Mouse (Mus musculus) left cerebral cortex, postnatal 4 days (tissue): ENCODE data around the gene Gcgr. TPM values are rescaled to one million over a fixed set of nuclear protein-coding genes. Genes with fewer than 3 reads are reported as not detected.
"Not testable (repeated sequence)": the region's sequence is repeated elsewhere in the genome, so short reads cannot be mapped to it uniquely, and the experiment has no call there.

Source experiments
- DNase-seq: peaks from one replicate; pipeline ENCODE4 v3.0.0-alpha.2; 2022
- intact Hi-C: fragments of 180-260 bp; cut with DNase I; formaldehyde crosslinking; loops from one replicate; pipeline ENCODE4 v1.15.1; 2025
- total RNA-seq, 2 experiments: library from RNA; stranded (reverse); gene quantifications; 2 replicates each; pipeline ENCODE4 v1.2.3; 2021

Gcgr gene
- total RNA-seq, 2 experiments from 2014 or later, result 0.18 TPM; not detected in 1

GRCm38 (mm10) chr11:120505661-120506060 is 24.8 kb upstream of the Gcgr start:
- intact Hi-C loops, result no loop called here
- no peak for DNase-seq

DNA sequence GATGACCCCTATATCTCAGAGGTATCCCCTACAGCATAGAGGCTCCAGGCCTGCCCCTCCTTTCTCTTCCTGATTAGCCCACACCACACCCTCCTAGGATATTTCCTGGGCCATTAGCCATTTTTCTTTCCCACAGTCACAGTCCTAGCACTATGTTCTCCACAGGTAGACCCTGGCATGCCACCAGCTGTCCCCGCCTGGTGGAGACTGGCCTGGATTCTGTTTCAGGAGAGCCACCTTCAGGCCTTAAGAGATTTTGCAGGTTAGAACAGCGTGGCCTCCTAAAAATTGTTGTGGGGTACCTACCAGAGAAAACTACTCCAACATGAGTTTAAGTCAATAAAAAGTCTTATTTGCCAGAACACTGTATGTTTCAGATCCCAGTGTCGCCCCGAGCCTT is 23.6 kb upstream of the Gcgr start:
- intact Hi-C loops, result no loop called here
- DNase-seq, result no peak

DNA sequence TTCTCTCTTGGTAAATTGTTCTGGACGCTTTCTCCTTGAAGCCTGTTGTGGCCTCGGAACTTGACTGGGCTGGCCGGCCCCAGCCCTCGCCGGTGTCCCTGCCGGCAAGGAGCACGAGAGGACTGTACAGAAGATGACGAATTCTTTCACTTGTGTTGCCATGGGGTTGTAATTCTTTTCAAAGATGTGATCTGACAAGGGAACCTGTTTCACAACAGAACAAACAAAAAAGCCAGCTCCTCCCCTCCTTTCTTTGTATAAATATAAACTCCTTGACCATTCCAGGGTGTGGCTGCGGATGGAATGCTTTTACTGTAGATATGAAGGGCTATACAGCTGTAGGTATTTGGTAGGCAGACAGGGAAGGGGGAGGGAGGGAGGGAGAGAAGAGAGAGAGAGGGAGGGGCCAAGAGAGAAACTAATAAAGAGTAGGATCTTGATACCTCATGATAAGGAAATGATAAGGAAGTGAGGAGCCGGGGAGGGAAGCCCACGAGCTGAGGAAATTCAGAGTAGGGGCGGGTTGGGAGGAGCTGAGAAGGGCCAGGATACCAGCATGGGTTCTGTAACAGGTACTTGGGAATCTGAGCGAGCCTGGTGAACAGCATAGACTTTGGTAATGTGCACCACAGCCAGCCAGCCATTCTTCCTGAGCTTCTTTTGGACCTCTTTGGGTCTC is 22.7 kb upstream of the Gcgr start:
- intact Hi-C loops, result no loop called here
- no peak for DNase-seq

DNA sequence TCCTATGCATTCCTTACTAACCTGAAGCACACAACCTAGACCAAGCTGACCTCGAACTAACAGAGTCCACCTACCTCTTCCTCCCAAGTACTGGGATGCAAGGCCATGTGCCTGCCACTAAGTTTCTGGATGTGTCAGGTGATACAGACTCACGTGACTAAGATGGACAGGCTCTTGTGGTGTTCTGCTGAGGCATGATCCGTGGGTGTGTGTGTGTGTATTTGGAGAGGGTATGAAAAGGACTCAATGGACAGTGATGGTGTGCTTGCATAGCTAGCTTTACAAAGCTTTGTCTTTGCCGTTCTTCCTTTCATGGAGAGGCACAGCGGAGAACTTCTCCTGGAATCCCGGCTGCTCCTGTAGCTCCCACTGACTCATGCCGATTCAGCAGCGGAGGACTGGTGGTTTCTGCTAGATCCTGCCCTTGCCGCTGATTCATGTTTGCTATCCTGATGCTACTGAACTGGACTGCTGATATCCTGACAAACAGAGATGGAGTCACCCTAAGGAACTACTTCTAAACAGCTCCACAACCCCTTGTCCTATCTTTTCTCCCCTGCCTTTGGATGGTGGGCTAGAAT is 22.1 kb upstream of the Gcgr start:
- intact Hi-C loops, result no loop called here
- no peak for DNase-seq

GRCm38 (mm10) chr11:120509940-120510339 is 20.6 kb upstream of the Gcgr start:
- intact Hi-C loops, result no loop called here
- DNase-seq, result no peak

DNA sequence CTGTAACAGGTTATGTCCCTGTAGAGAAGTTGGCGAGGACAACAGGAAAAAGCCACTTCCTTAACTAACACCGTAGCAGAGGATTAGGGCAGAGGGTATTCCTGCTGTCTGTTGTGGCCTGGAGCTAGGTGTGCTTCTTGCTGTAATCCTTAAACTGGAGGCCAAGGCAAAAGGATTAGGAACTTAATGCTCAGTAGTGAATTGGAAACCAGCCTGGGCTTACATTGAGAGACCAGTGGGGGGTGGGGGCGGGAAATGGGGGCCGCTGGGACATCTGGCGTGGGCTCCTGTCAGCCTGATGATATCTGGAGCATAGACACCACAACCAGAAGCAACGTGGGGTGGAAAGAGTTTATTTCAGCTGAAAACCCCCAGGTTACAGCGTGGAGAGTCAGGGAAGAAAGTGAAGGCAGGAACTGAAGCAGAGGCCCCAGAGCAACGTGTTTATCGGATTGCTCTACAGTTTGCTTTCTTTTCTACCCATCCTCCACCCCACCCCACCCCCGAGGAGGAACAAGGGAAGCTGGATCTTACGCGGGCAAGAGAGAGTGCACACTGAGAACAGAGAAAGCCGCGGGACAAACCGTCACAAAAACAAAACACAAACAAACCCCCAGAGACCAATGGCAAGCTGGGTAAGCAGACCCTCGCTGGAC is 20.0 kb upstream of the Gcgr start:
- intact Hi-C loops, result no loop called here
- no peak for DNase-seq

DNA sequence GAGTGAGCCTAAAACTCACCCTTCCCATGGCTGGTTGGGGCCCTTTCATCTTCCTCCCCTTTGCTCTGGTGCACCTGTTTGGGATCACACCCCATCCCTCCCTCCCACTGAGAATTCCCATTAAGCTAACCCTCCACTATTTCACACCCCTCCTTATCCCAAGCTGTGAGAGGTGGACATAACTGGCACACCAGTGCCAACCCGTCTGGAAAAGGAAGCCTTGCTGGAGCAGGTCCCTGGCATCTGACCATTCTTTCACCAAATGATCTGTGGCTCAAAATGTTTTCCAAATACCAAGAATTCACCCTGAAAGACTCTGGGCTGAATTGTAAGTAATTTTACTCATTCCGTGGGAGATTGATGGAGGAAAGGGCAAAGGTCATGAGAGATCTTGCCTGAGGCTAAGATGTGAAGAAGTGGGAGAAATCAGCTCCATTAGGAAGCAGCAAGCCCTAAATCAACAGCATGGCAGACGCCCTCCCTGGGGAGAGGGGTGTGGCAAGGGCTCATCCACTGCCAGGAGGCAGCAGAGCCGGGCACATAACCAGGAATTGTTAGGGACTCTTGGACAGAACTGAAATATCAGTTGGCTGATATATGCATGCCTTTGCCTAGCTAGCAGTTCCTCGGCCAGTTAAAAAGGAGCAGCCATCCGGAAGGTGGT is 17.6 kb upstream of the Gcgr start:
- intact Hi-C loops, result no loop called here
- peak; percentile 79 for DNase-seq

DNA sequence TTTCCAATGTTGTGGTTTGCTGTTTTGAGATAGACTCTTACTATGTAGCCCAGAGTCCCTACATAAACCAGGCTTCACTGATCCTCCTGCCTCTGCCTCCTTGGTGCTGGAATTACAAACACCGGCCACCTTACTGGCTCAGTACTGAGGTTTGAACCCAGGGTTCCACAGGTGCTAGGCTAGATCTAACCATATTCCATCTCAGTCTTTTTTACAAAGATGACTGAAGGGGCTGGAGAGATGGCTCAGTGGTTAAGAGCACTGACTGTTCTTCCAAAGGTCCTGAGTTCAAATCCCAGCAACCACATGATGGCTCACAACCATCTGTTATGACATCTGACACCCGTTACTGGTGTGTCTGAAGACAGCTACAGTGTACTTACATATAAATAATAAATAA is 16.2 kb upstream of the Gcgr start:
- intact Hi-C loops, DNase-seq: not testable (repeated sequence)

- peak; percentile 87 for DNase-seq
- intact Hi-C loops, result loop anchor here (5.0 kb wide), 1 partner anchor 52 kb away; no protein-coding TSS in a partner anchor
Measured at GRCm38 (mm10) chr11:120515611-120516010, 14.9 kb upstream of the Gcgr start.

DNA sequence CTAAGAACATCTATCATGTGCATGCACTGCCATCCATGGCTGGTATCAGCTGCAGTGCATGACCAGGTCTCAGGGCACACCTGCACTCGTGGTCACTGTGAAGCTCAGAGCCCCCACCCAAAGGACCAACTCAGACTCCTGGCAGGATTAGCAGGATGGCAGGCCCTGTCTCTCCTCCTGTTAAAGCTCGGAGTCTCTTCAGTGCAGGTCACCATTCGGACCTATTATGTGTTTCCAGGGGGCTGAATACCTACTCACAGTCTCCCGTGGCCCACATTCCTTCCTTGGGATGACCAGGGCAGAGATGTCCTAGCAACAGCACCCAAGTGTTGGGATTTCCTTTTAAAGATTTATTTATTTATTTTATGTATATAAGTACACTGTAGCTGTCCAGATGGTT is 13.4 kb upstream of the Gcgr start:
- intact Hi-C loops, result loop anchor here (5.0 kb wide), 1 partner anchor 50 kb away; no protein-coding TSS in a partner anchor
- DNase-seq, result no peak

DNA sequence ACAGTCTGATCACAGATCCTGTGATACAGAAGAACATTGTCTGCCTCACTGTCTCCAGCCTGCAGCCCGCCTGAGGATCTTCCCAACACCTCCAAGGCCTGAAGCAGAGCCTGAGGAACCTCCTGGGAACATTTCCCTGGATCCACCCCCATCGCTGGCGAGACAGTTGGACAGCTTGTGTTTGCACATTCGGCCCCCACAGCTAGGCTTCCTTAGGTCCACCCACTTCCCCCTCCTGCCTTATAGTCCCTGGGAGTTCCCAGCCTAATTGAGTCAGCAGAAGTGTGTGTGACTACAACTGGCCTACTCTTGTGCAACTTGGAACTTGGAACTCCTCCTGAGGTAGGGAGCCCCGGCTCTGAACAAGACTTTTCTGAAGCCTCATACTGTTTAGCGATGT is 12.5 kb upstream of the Gcgr start:
- no peak for DNase-seq
- intact Hi-C loops, result loop anchor here (5.0 kb wide), 1 partner anchor 49 kb away; no protein-coding TSS in a partner anchor

DNA sequence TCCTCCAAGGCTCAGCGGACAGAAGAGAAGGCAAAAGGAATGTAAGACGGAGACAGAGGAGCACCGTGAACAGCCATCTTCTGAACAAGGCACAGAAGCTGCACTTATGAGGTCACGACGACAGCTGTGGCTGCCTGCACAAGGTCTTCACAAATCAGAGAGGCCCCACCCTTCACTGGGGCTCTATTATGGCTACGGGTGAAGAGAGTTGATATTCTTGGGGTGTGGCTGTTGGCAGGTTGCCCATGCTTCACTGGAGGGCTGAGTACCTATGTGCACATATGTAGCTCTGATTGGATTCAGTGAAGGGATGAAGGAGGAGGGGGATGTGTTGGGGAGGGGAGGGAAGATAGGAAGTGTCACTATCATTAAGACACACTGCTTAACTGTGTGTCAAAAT is 11.9 kb upstream of the Gcgr start:
- intact Hi-C loops, result loop anchor here (5.0 kb wide), 1 partner anchor 49 kb away; no protein-coding TSS in a partner anchor
- no peak for DNase-seq

- intact Hi-C loops, result loop anchor here (5.0 kb wide), 1 partner anchor 48 kb away; no protein-coding TSS in a partner anchor
- DNase-seq, result no peak
Measured at GRCm38 (mm10) chr11:120519738-120520137, 10.8 kb upstream of the Gcgr start.

DNA sequence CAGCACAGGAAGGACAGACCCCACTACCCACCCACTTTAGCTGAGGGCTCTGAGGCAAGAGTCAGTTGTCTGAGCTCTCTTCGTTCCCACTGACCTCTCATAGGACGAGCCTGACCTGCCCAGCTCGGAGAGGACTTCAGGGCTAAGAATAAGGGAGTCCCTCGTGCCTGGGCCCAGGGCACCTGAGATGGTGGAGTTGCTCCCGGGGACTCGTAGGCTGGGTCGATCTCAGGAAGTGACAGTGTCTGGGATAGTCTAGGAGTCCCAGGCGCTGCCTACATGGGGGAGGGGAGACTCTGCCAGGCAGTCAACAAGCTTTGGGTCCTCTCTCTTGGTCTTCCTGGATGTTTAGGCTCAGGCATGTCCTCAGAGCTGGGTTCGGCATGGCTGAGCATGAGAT is 10.0 kb upstream of the Gcgr start:
- intact Hi-C loops, result no loop called here
- no peak for DNase-seq

- intact Hi-C loops, result no loop called here
- peak; percentile 87 for DNase-seq
Measured at GRCm38 (mm10) chr11:120520967-120521540, 9.4 kb upstream of the Gcgr start.

GRCm38 (mm10) chr11:120522581-120522980 is 7.9 kb upstream of the Gcgr start:
- intact Hi-C loops, result no loop called here

DNA sequence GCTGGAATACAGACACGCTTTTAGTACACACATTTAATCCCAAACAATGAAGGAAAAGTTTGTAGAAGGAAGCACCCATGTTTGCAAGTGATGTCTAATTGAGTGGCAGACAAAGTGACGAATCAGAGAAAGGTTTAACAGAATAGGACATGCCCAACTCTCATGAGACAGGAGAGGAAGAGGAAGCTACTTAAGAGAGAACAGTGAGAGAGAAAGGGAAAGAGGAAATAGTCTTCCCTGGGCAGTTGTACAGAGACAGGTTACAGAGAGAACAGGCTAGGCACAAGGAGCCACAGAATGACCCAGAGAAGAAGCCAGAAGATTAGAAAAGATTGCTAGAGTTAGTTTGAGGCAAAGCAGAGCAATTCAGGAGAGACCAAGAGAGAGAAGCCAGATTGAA is 4.5 kb upstream of the Gcgr start:
- intact Hi-C loops, result no loop called here

More at GRCm38 (mm10) chr11:120522581-120522980, 7.9 kb upstream of the Gcgr start:
- no peak for DNase-seq

GRCm38 (mm10) chr11:120527690-120528354 is 2.7 kb upstream of the Gcgr start:
- no peak for DNase-seq
- intact Hi-C loops, result no loop called here

More for the DNA sequence above, 4.5 kb upstream of the Gcgr start:
- no peak for DNase-seq

DNA sequence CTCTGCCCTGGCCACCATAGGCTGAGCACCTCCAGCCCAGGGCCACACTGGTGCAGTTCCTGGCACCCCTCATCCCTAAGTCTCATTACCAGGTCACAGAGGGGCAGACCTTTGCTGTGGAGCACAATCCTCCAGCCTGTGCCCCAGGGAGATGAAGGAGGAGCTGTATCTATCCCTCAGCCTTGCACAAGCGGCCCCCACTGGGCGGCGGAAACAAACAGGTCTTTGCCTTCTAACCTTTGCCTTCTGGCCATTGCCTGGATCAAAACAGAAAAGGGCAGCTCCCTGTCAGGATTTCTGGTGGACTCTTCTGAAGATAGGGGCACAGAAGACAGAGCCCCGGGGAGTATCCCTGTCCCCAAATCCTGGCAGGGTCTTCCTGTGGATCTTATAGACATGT is 1.6 kb upstream of the Gcgr start:
- no peak for DNase-seq
- intact Hi-C loops, result no loop called here

DNA sequence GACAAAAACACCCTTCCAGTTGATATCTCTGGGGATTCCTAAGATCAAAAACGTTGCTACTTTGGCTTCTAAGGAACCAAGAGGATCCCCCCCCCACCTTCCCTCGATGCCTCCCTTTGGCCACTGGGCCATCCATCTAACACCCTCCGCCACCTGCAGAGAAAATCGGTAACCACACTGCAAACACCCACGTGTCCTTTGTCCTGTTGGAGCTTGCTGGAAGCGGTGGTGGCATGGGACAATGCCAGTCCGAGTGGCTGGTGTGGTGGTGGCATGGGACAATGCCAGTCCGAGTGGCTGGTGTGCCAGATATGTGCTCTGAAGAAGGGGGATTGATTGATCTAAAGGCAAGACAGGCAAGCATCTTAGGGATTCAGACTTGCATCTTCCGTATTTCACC is 1.1 kb downstream of the Gcgr start:
- intact Hi-C loops, result no loop called here
- no peak for DNase-seq
